Mouse (Mus musculus): ENCODE results near the gene Camk1d.

DNA sequence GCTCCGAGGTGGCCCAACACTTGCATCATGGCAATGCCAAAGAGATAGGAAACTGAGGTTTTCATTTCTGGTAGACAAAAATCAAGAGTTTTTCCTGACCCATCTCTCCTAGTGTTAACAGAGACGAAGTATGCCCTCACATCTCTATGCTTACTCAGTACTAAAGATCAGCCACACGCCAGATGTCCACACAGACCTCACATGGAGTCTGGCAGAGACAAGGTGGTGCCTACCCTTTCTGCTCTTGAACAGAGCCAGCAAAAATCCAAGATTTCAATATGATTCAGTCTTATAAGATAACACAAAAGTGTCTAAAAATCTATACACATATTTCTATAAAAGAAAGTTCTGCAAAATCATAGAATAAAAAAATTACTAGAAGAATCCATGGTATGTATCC lies 227.0 kb downstream of the Camk1d start:
- TF ChIP-seq CTCF (IDR thresholded peaks at IDR 0.05; ENCODE audit: low read depth) = no peak
- TF ChIP-seq EP300 (IDR thresholded peaks at IDR 0.05; ENCODE audit: low read depth) = no peak
